15 mouse cellular contexts compared by ENCODE assay signal in the genomic region with DNA sequence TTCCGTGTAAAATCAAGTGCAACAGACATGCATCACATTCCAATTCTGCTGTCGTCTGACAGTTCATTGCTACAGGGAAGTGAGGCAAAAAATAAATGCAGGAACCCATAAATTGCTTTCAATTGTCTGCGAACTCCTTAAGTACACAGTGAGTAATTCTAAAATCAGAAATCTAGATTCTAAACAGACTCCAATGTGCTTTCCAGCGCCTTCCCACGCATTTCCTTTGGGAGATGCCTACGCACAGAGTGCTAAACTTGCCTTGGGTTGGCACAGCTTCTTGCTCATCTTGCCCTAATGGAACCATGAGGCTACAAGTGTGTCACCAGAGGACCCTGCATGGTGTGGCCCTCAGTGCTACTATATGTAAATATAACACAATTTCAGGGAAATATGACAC.
DNase-seq lines count a peak whose midpoint lies in the region; TF ChIP-seq lines count a peak whose summit lies in the region.
"Had no signal": no experiment of that assay in that cellular context is flagged by ENCODE, and none has a peak within 500 bp of the region (broad histone marks: within the 10 kb centered on the region; RNA-seq: fewer than 3 reads in every experiment).

No protein-coding gene starts in this region.

- no peak for TF ChIP-seq CTCF in layer of hippocampus, adult 2 months (conservative IDR thresholded peaks at IDR 0.05)

- H3K9me3 ChIP-seq in embryonic facial prominence, embryonic 10.5 days: no peaks in the 10 kb centered on the region
- H3K9me3 ChIP-seq: heart, embryonic 13.5 days; megakaryocyte, embryonic 14.5 days had no signal

- no peak overlapping the region for H3K4me3 ChIP-seq in layer of hippocampus, adult 2 months
- H3K4me3 ChIP-seq in embryonic facial prominence, embryonic 10.5 days: no peak overlapping the region
- H3K4me3 ChIP-seq: heart, embryonic 13.5 days; megakaryocyte, embryonic 14.5 days; myocyte had no signal

- intact Hi-C loops in left cerebral cortex, postnatal 4 days (cut with DNase I): no loop called here

- no peaks in the 10 kb centered on the region for H3K36me3 ChIP-seq in embryonic facial prominence, embryonic 10.5 days (replicated peaks)
- H3K36me3 ChIP-seq: heart, embryonic 13.5 days had no signal

- H3K27ac ChIP-seq in layer of hippocampus, adult 2 months: no peak overlapping the region
- no peak overlapping the region for H3K27ac ChIP-seq in embryonic facial prominence, embryonic 10.5 days (replicated peaks)
- H3K27ac ChIP-seq: heart, embryonic 13.5 days had no signal

- H3K27me3 ChIP-seq in embryonic facial prominence, embryonic 10.5 days (replicated peaks; ENCODE audit: low read depth, poor library complexity, severe bottlenecking): no peaks in the 10 kb centered on the region
- H3K27me3 ChIP-seq: heart, embryonic 13.5 days; megakaryocyte, embryonic 14.5 days had no signal

- DNase-seq in left cerebral cortex, adult 11 months (ENCODE audit: low spot score): peak; percentile 34
- no peak for DNase-seq in left cerebral cortex, postnatal 4 days
- DNase-seq in brain, adult 2 months (ENCODE audit: low read depth, low spot score): peak; percentile 84
- peak; percentile 21 to 52 for DNase-seq in layer of hippocampus, adult 2 months (ENCODE audit: low spot score in 2 of 2)
- peak; percentile 48 to 55 for DNase-seq in left cerebral cortex, adult 9 months (ENCODE audit: low spot score in 2 of 2)
- no peak for DNase-seq in thymus, postnatal 10 days (ENCODE audit: low spot score in 2 of 2)
- DNase-seq in kidney, adult 9 months: no peak
- no peak for DNase-seq in embryonic facial prominence, embryonic 10.5 days (ENCODE audit: low spot score)
- DNase-seq: adrenal gland, adult 8-10 months; B cell, adult 2 months; cerebellum, adult 9-10 months; lung, embryonic 14.5 days had no signal

- no peaks in the 10 kb centered on the region for H3K4me1 ChIP-seq in embryonic facial prominence, embryonic 10.5 days
- H3K4me1 ChIP-seq: heart, embryonic 13.5 days; megakaryocyte, embryonic 14.5 days had no signal

- 85% methylated on average over 6 of the region's 6 CpGs for WGBS in embryonic facial prominence, embryonic 10.5 days

Comparison
In these comparisons a context has a peak if more than half of its experiments do, and no peak if none do; other contexts are left out.
1. DNase-seq: peak in left cerebral cortex, adult 11 months (single experiment), brain, adult 2 months (single experiment), layer of hippocampus, adult 2 months (2 of 2) and left cerebral cortex, adult 9 months (2 of 2); none in left cerebral cortex, postnatal 4 days (single experiment), thymus, postnatal 10 days (0 of 2), kidney, adult 9 months (single experiment) and embryonic facial prominence, embryonic 10.5 days (single experiment).